Mouse (Mus musculus): Measurements from ENCODE around the gene Crtc1. TPM values are rescaled to one million over a fixed set of nuclear protein-coding genes. Genes with fewer than 3 reads are reported as not detected.

Gene Crtc1
- polyA plus RNA-seq, 1 experiment from 2014 or later: 23.9 TPM

DNA sequence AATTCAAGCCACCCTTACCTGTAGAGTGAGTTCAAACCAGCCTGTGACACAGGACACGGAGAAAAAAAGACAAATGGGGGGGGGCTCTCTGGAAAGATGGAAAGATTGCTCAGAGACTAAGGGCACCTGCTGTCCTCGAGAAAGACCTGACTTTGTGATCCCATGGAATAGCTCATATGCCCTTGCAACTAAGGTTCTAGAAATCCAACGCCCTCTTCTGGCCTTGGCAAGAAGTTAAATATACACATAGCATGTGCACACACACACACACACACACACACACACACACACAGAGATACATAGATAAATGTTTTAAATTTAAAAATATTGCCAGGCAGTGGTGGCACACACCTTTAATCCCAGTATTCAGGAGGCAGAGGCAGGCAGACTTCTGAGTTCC, 867 bp upstream of the Crtc1 start:
- DNase-seq (ENCODE audit: low spot score) (no peak), ATAC-seq (no peak)
- no peak overlapping the region for H3K27ac ChIP-seq (ENCODE audit: low read depth, low read length)
- peak overlapping the region; percentile 62; the same call in 1 of the 2 replicates for H3K4me3 ChIP-seq (ENCODE audit: low read depth, low read length)
- peak overlapping the region; percentile 60 for H3K4me2 ChIP-seq (ENCODE audit: low read length)
- 59% methylated on average over 3 of the region's 3 CpGs for WGBS
- no peaks in the 10 kb centered on the region for H3K27me3 ChIP-seq (replicated peaks; ENCODE audit: control insufficient read depth, insufficient read depth, low read length)
- peak overlapping the region; percentile 65; the same call in 1 of the 2 replicates for H3K9ac ChIP-seq (ENCODE audit: low read length)
- no peaks in the 10 kb centered on the region for H3K9me3 ChIP-seq (replicated peaks; ENCODE audit: control insufficient read depth, low read length)
- no peaks in the 10 kb centered on the region for H3K36me3 ChIP-seq (ENCODE audit: control insufficient read depth, insufficient read depth, low read length)
- H3K4me1 ChIP-seq (ENCODE audit: control insufficient read depth, insufficient read depth, low read length): peaks cover 11% of the 10 kb centered on the region

GRCm38 (mm10) chr8:70439848-70440179, 435 bp upstream of the Crtc1 start:
- H3K4me2 ChIP-seq (ENCODE audit: low read length): peak overlapping the region; percentile 60
- no peak overlapping the region for H3K27ac ChIP-seq (ENCODE audit: low read depth, low read length)
- ATAC-seq: no peak
- H3K4me1 ChIP-seq (ENCODE audit: control insufficient read depth, insufficient read depth, low read length): peaks cover 11% of the 10 kb centered on the region
- H3K9me3 ChIP-seq (replicated peaks; ENCODE audit: control insufficient read depth, low read length): no peaks in the 10 kb centered on the region
- H3K4me3 ChIP-seq (ENCODE audit: low read depth, low read length): peak overlapping the region; percentile 62
- H3K36me3 ChIP-seq (ENCODE audit: control insufficient read depth, insufficient read depth, low read length): no peaks in the 10 kb centered on the region
- WGBS: 4% methylated on average over 7 of the region's 7 CpGs
- no peaks in the 10 kb centered on the region for H3K27me3 ChIP-seq (replicated peaks; ENCODE audit: control insufficient read depth, insufficient read depth, low read length)
- H3K9ac ChIP-seq (ENCODE audit: low read length): peak overlapping the region; percentile 65
- DNase-seq (ENCODE audit: low spot score): no peak

GRCm38 (mm10) chr8:70438423-70438822, 956 bp downstream of the Crtc1 start:
- 86% methylated on average over 2 of the region's 2 CpGs for WGBS
- Histone ChIP-seq H3K9me3 (replicated peaks; ENCODE audit: control insufficient read depth, low read length) (no peaks in the 10 kb centered on the region), H3K27ac (ENCODE audit: low read depth, low read length) (no peak overlapping the region), H3K4me1 (ENCODE audit: control insufficient read depth, insufficient read depth, low read length) (peaks cover 11% of the 10 kb centered on the region), H3K4me2 (ENCODE audit: low read length) (peak overlapping the region; percentile 83), H3K36me3 (ENCODE audit: control insufficient read depth, insufficient read depth, low read length) (no peaks in the 10 kb centered on the region), H3K4me3 (ENCODE audit: low read depth, low read length) (peak overlapping the region; percentile 62), H3K27me3 (replicated peaks; ENCODE audit: control insufficient read depth, insufficient read depth, low read length) (no peaks in the 10 kb centered on the region), H3K9ac (ENCODE audit: low read length) (peak overlapping the region; percentile 68; the same call in 1 of the 2 replicates)
- DNase-seq (ENCODE audit: low spot score) (no peak), ATAC-seq (no peak)

DNA sequence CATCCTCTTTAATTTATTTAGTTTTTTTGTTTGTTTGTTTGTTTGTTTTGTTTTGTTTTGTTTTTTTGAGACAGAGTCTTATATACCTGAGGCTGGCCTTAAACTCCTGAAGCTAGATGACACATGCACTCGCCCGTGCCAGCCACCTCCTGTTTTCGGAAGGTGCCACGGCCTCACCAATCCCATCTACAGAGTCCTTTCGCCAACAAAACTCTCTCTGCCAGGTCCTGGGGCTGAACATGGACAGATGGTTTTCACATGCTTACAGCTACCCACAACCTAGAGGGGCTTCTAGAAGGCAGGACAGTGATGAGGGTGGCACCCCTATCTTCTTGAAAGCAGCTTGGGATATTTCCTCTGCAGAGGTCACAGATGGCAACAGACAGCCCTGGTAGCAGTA, 4.2 kb downstream of the Crtc1 start:
- Histone ChIP-seq H3K4me1 (ENCODE audit: control insufficient read depth, insufficient read depth, low read length) (peaks cover 11% of the 10 kb centered on the region), H3K4me2 (ENCODE audit: low read length) (no peak overlapping the region), H3K4me3 (ENCODE audit: low read depth, low read length) (no peak overlapping the region), H3K27me3 (replicated peaks; ENCODE audit: control insufficient read depth, insufficient read depth, low read length) (no peaks in the 10 kb centered on the region), H3K27ac (ENCODE audit: low read depth, low read length) (no peak overlapping the region), H3K9me3 (replicated peaks; ENCODE audit: control insufficient read depth, low read length) (no peaks in the 10 kb centered on the region), H3K36me3 (ENCODE audit: control insufficient read depth, insufficient read depth, low read length) (no peaks in the 10 kb centered on the region), H3K9ac (ENCODE audit: low read length) (no peak overlapping the region)
- WGBS: 96% methylated on average over 5 of the region's 5 CpGs
- no peak for ATAC-seq
- no peak for DNase-seq (ENCODE audit: low spot score)

GRCm38 (mm10) chr8:70432991-70433536, 6.3 kb downstream of the Crtc1 start:
- Histone ChIP-seq H3K4me1 (ENCODE audit: control insufficient read depth, insufficient read depth, low read length) (no peaks in the 10 kb centered on the region), H3K4me3 (ENCODE audit: low read depth, low read length) (no peak overlapping the region), H3K27me3 (replicated peaks; ENCODE audit: control insufficient read depth, insufficient read depth, low read length) (no peaks in the 10 kb centered on the region), H3K27ac (ENCODE audit: low read depth, low read length) (no peak overlapping the region), H3K9ac (ENCODE audit: low read length) (no peak overlapping the region), H3K36me3 (ENCODE audit: control insufficient read depth, insufficient read depth, low read length) (no peaks in the 10 kb centered on the region), H3K9me3 (replicated peaks; ENCODE audit: control insufficient read depth, low read length) (no peaks in the 10 kb centered on the region), H3K4me2 (ENCODE audit: low read length) (no peak overlapping the region)
- DNase-seq (ENCODE audit: low spot score): no peak
- ATAC-seq: no peak
- WGBS: 39% methylated on average over 4 of the region's 4 CpGs

DNA sequence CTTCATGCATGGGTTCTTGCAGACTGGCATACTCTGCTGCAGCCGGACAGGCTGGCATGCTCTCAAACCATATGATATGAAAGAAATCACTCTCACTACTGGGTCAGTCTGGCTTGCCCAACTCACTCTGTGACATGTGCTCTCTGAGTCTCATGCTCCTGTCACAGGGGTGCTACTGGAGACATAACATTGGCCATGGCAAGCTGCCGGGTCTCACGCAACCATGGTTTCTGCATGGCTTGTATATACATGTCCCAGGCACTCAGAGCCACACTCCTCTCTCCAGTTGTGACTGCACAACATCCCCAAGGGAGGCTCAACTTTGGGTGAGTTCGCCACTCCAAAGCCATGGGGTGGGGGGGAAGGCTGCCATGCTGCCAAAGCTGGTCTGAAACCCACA, 8.2 kb downstream of the Crtc1 start:
- no peaks in the 10 kb centered on the region for H3K36me3 ChIP-seq (ENCODE audit: control insufficient read depth, insufficient read depth, low read length)
- H3K4me2 ChIP-seq (ENCODE audit: low read length): no peak overlapping the region
- no peaks in the 10 kb centered on the region for H3K4me1 ChIP-seq (ENCODE audit: control insufficient read depth, insufficient read depth, low read length)
- WGBS: 94% methylated on average over 4 of the region's 4 CpGs
- ATAC-seq: no peak
- no peak overlapping the region for H3K27ac ChIP-seq (ENCODE audit: low read depth, low read length)
- no peak overlapping the region for H3K4me3 ChIP-seq (ENCODE audit: low read depth, low read length)
- no peak for DNase-seq (ENCODE audit: low spot score)
- H3K9me3 ChIP-seq (replicated peaks; ENCODE audit: control insufficient read depth, low read length): no peaks in the 10 kb centered on the region
- H3K27me3 ChIP-seq (replicated peaks; ENCODE audit: control insufficient read depth, insufficient read depth, low read length): no peaks in the 10 kb centered on the region
- no peak overlapping the region for H3K9ac ChIP-seq (ENCODE audit: low read length)

DNA sequence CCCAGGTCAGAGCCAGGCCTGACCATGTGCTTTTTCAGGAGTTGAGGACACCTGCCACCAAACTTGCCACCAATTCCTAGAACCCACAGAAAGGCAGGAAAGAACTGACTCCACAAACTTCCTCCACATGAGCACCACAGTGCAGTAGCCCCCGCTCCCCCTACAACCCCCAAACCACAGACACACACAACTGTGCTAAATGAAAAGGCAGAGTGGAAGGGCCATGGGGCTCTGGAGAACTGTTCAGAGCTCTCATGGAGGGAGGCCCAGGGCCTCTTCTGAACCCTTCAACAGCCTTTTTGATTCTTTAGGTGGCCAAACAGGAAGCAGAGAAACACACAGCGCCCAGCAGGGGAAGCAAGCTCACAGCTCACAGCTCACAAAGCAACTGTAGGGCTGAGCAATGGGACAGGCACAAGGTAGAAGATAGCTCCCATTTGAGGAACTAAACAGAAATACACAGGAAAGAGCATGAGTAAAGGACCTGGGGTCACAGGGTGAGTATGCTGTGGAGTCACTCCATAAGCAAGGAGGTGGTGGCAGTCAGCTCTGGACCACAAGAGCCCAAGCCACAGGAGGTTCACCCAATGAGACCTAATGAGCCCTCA, 13.0 kb downstream of the Crtc1 start:
- H3K36me3 ChIP-seq (ENCODE audit: control insufficient read depth, insufficient read depth, low read length): no peaks in the 10 kb centered on the region
- no peaks in the 10 kb centered on the region for H3K4me1 ChIP-seq (ENCODE audit: control insufficient read depth, insufficient read depth, low read length)
- DNase-seq (ENCODE audit: low spot score) (no peak), ATAC-seq (no peak)
- no peak overlapping the region for H3K4me3 ChIP-seq (ENCODE audit: low read depth, low read length)
- 92% methylated on average over 2 of the region's 2 CpGs for WGBS
- H3K9ac ChIP-seq (ENCODE audit: low read length): no peak overlapping the region
- H3K27me3 ChIP-seq (replicated peaks; ENCODE audit: control insufficient read depth, insufficient read depth, low read length): no peaks in the 10 kb centered on the region
- no peak overlapping the region for H3K4me2 ChIP-seq (ENCODE audit: low read length)
- H3K27ac ChIP-seq (ENCODE audit: low read depth, low read length): no peak overlapping the region
- H3K9me3 ChIP-seq (replicated peaks; ENCODE audit: control insufficient read depth, low read length): no peaks in the 10 kb centered on the region

GRCm38 (mm10) chr8:70422722-70423121, 16.7 kb downstream of the Crtc1 start:
- 81% methylated on average over 2 of the region's 2 CpGs for WGBS
- H3K4me2 ChIP-seq (ENCODE audit: low read length): no peak overlapping the region
- H3K9ac ChIP-seq (ENCODE audit: low read length): no peak overlapping the region
- ATAC-seq: no peak
- no peak overlapping the region for H3K4me3 ChIP-seq (ENCODE audit: low read depth, low read length)
- no peaks in the 10 kb centered on the region for H3K36me3 ChIP-seq (ENCODE audit: control insufficient read depth, insufficient read depth, low read length)
- no peak for DNase-seq (ENCODE audit: low spot score)
- no peaks in the 10 kb centered on the region for H3K4me1 ChIP-seq (ENCODE audit: control insufficient read depth, insufficient read depth, low read length)
- no peak overlapping the region for H3K27ac ChIP-seq (ENCODE audit: low read depth, low read length)
- H3K9me3 ChIP-seq (replicated peaks; ENCODE audit: control insufficient read depth, low read length): no peaks in the 10 kb centered on the region
- no peaks in the 10 kb centered on the region for H3K27me3 ChIP-seq (replicated peaks; ENCODE audit: control insufficient read depth, insufficient read depth, low read length)

GRCm38 (mm10) chr8:70421349-70422104, 17.9 kb downstream of the Crtc1 start:
- Histone ChIP-seq H3K36me3 (ENCODE audit: control insufficient read depth, insufficient read depth, low read length) (no peaks in the 10 kb centered on the region), H3K27ac (ENCODE audit: low read depth, low read length) (no peak overlapping the region), H3K4me1 (ENCODE audit: control insufficient read depth, insufficient read depth, low read length) (no peaks in the 10 kb centered on the region), H3K4me2 (ENCODE audit: low read length) (no peak overlapping the region), H3K4me3 (ENCODE audit: low read depth, low read length) (no peak overlapping the region), H3K9ac (ENCODE audit: low read length) (no peak overlapping the region), H3K9me3 (replicated peaks; ENCODE audit: control insufficient read depth, low read length) (no peaks in the 10 kb centered on the region), H3K27me3 (replicated peaks; ENCODE audit: control insufficient read depth, insufficient read depth, low read length) (no peaks in the 10 kb centered on the region)
- WGBS: 86% methylated on average over 18 of the region's 18 CpGs
- DNase-seq (ENCODE audit: low spot score) (no peak), ATAC-seq (no peak)

Data from forebrain, embryonic 14.5 days (tissue).